Mouse (Mus musculus) lung, embryonic 15.5 days (tissue): ENCODE measurements at regions not wholly inside any gene's neighbourhood (a gene's known extent, or its start where the extent isn't known, plus 50 kb on each side); places are given as distances from the start of the nearest gene placed in this dataset.

ENCODE experiments used
- ATAC-seq: fragments of 200-750 bp; cut with Nextera tagmentation; 2 replicates; pipeline ENCODE4 v1.8.0; 2017; ENCODE audit warnings: moderate number of reproducible peaks, borderline replicate concordance; ENCODE audit not compliant: low FRiP score, low TSS enrichment; ENCODE audit errors: extremely low read depth
- H3K27ac ChIP-seq: fragments of 300-500 bp; sonication (generic); 2 replicates; pipeline ENCODE4 v1.5.1; 2015; ENCODE audit warnings: moderate library complexity, mild to moderate bottlenecking, inconsistent platforms
- H3K27me3 ChIP-seq: fragments of 300-500 bp; sonication (generic); 2 replicates; pipeline ENCODE4 v1.6.1; 2015; ENCODE audit warnings: inconsistent platforms
- H3K36me3 ChIP-seq: fragments of 300-500 bp; sonication (generic); 2 replicates; pipeline ENCODE4 v1.6.1; 2015; ENCODE audit warnings: inconsistent platforms
- H3K4me1 ChIP-seq: fragments of 300-500 bp; sonication (generic); 2 replicates; pipeline ENCODE4 v1.6.1; 2015; ENCODE audit warnings: inconsistent platforms
- H3K4me2 ChIP-seq: fragments of 300-500 bp; sonication (generic); 2 replicates; pipeline ENCODE4 v1.6.1; 2015; ENCODE audit warnings: inconsistent platforms, mild to moderate bottlenecking, moderate library complexity
- H3K4me3 ChIP-seq: fragments of 300-500 bp; sonication (generic); 2 replicates; pipeline ENCODE4 v1.5.1; 2015; ENCODE audit warnings: mild to moderate bottlenecking, inconsistent platforms
- H3K9ac ChIP-seq: fragments of 300-500 bp; sonication (generic); 2 replicates; pipeline ENCODE4 v1.6.1; 2015; ENCODE audit warnings: inconsistent platforms
- H3K9me3 ChIP-seq: fragments of 300-500 bp; sonication (generic); 2 replicates; pipeline ENCODE4 v1.6.1; 2016; ENCODE audit warnings: inconsistent platforms
- WGBS: fragments of 180-500 bp; shearing (Covaris S2); methylation state at CpG from one replicate; pipeline ENCODE4 v1.1.7; 2015; 5-methylcytosine and 5-hydroxymethylcytosine counted together

- H3K27me3 ChIP-seq: peaks cover 35% of the 10 kb centered on the region
- 0 out of 2 replicates have a peak, but pooled peaks cover 4% of the 10 kb centered on the region for H3K4me1 ChIP-seq
- H3K4me2 ChIP-seq: no peak overlapping the region
- WGBS: 33% methylated on average over 3 of the region's 3 CpGs
- H3K27ac ChIP-seq: no peak overlapping the region
- no peak overlapping the region for H3K9ac ChIP-seq
- H3K4me3 ChIP-seq: no peak overlapping the region
- H3K36me3 ChIP-seq: no peaks in the 10 kb centered on the region
- no peak for ATAC-seq
- H3K9me3 ChIP-seq: no peaks in the 10 kb centered on the region; the same call in 1 of the 2 replicates
Observed at GRCm38 (mm10) chr5:128550736-128551135, 49.9 kb upstream of the Fzd10 start.

GRCm38 (mm10) chr5:128549811-128550210, 50.8 kb upstream of the Fzd10 start:
- H3K9me3 ChIP-seq: no peaks in the 10 kb centered on the region; the same call in 1 of the 2 replicates
- no peak for ATAC-seq
- no peak overlapping the region for H3K9ac ChIP-seq
- no peak overlapping the region for H3K4me2 ChIP-seq
- H3K27ac ChIP-seq: no peak overlapping the region
- H3K27me3 ChIP-seq: peaks cover 35% of the 10 kb centered on the region
- H3K4me1 ChIP-seq: 0 out of 2 replicates have a peak, but pooled peaks cover 4% of the 10 kb centered on the region
- H3K36me3 ChIP-seq: no peaks in the 10 kb centered on the region
- 86% methylated on average over 11 of the region's 11 CpGs for WGBS
- H3K4me3 ChIP-seq: no peak overlapping the region

- H3K27ac ChIP-seq: no peak overlapping the region
- H3K4me2 ChIP-seq: peak overlapping the region; percentile 41
- H3K9ac ChIP-seq: no peak overlapping the region
Observed at GRCm38 (mm10) chr5:128542049-128542448, 58.6 kb upstream of the Fzd10 start.

GRCm38 (mm10) chr5:128538646-128539045, 62.0 kb upstream of the Fzd10 start:
- no peak for ATAC-seq
- WGBS: 76% methylated on average over 5 of the region's 5 CpGs
- no peak overlapping the region for H3K27ac ChIP-seq
- no peak overlapping the region for H3K9ac ChIP-seq
- no peaks in the 10 kb centered on the region for H3K36me3 ChIP-seq
- H3K4me2 ChIP-seq: no peak overlapping the region
- H3K9me3 ChIP-seq: no peaks in the 10 kb centered on the region
- H3K4me3 ChIP-seq: no peak overlapping the region
- peaks cover 8% of the 10 kb centered on the region; the same call in 1 of the 2 replicates for H3K4me1 ChIP-seq
- no peaks in the 10 kb centered on the region for H3K27me3 ChIP-seq

More at GRCm38 (mm10) chr5:128542049-128542448, 58.6 kb upstream of the Fzd10 start:
- Histone ChIP-seq H3K36me3 (no peaks in the 10 kb centered on the region), H3K4me3 (no peak overlapping the region), H3K4me1 (peaks cover 8% of the 10 kb centered on the region; the same call in 1 of the 2 replicates), H3K27me3 (no peaks in the 10 kb centered on the region; the same call in 1 of the 2 replicates), H3K9me3 (no peaks in the 10 kb centered on the region)
- WGBS: 13% methylated on average over 9 of the region's 10 CpGs
- ATAC-seq: peak; percentile 76

GRCm38 (mm10) chr5:128537218-128537617, 63.4 kb upstream of the Fzd10 start:
- no peak overlapping the region for H3K4me3 ChIP-seq
- H3K27ac ChIP-seq: no peak overlapping the region
- peak overlapping the region; percentile 37 for H3K4me2 ChIP-seq
- no peak for ATAC-seq
- H3K36me3 ChIP-seq: no peaks in the 10 kb centered on the region
- peaks cover 7% of the 10 kb centered on the region; the same call in 1 of the 2 replicates for H3K4me1 ChIP-seq
- 56% methylated on average over 12 of the region's 12 CpGs for WGBS
- no peaks in the 10 kb centered on the region for H3K9me3 ChIP-seq
- H3K9ac ChIP-seq: no peak overlapping the region
- H3K27me3 ChIP-seq: no peaks in the 10 kb centered on the region

- WGBS: 36% methylated on average over 8 of the region's 8 CpGs
- ATAC-seq: no peak
- no peak overlapping the region for H3K4me2 ChIP-seq
Observed at GRCm38 (mm10) chr5:128536393-128536792, 64.3 kb upstream of the Fzd10 start.

GRCm38 (mm10) chr5:128527241-128527640, 73.4 kb upstream of the Fzd10 start:
- WGBS: 21% methylated on average over 9 of the region's 9 CpGs
- no peak overlapping the region for H3K4me3 ChIP-seq
- no peak overlapping the region for H3K27ac ChIP-seq
- no peaks in the 10 kb centered on the region for H3K9me3 ChIP-seq
- no peak overlapping the region for H3K4me2 ChIP-seq
- no peak for ATAC-seq
- no peaks in the 10 kb centered on the region for H3K36me3 ChIP-seq
- H3K9ac ChIP-seq: no peak overlapping the region
- no peaks in the 10 kb centered on the region for H3K27me3 ChIP-seq
- peaks cover 7% of the 10 kb centered on the region; the same call in 1 of the 2 replicates for H3K4me1 ChIP-seq

More at GRCm38 (mm10) chr5:128536393-128536792, 64.3 kb upstream of the Fzd10 start:
- no peaks in the 10 kb centered on the region for H3K9me3 ChIP-seq
- no peak overlapping the region for H3K4me3 ChIP-seq
- H3K27me3 ChIP-seq: no peaks in the 10 kb centered on the region
- no peak overlapping the region for H3K27ac ChIP-seq
- H3K36me3 ChIP-seq: no peaks in the 10 kb centered on the region
- H3K4me1 ChIP-seq: no peaks in the 10 kb centered on the region
- H3K9ac ChIP-seq: no peak overlapping the region

GRCm38 (mm10) chr5:128526432-128526831, 74.2 kb upstream of the Fzd10 start:
- ATAC-seq: no peak
- WGBS: 61% methylated on average over 5 of the region's 5 CpGs
- Histone ChIP-seq H3K9me3 (no peaks in the 10 kb centered on the region), H3K27me3 (no peaks in the 10 kb centered on the region), H3K27ac (no peak overlapping the region), H3K4me2 (no peak overlapping the region), H3K36me3 (no peaks in the 10 kb centered on the region), H3K4me3 (no peak overlapping the region), H3K9ac (no peak overlapping the region), H3K4me1 (peaks cover 7% of the 10 kb centered on the region; the same call in 1 of the 2 replicates)

- no peaks in the 10 kb centered on the region for H3K9me3 ChIP-seq
- 10% methylated on average over 26 of the region's 26 CpGs for WGBS
- H3K27ac ChIP-seq: no peak overlapping the region
- H3K4me2 ChIP-seq: no peak overlapping the region
- H3K27me3 ChIP-seq: no peaks in the 10 kb centered on the region; the same call in 1 of the 2 replicates
- peak; percentile 60; the same call in 1 of the 2 replicates for ATAC-seq
- peaks cover 7% of the 10 kb centered on the region; the same call in 1 of the 2 replicates for H3K4me1 ChIP-seq
- H3K9ac ChIP-seq: no peak overlapping the region
- H3K36me3 ChIP-seq: no peaks in the 10 kb centered on the region
- no peak overlapping the region for H3K4me3 ChIP-seq
Observed at GRCm38 (mm10) chr5:128524377-128525280, 76.0 kb upstream of the Fzd10 start.

- H3K9me3 ChIP-seq: no peaks in the 10 kb centered on the region
- H3K27me3 ChIP-seq: peaks cover 4% of the 10 kb centered on the region; the same call in 1 of the 2 replicates
- no peaks in the 10 kb centered on the region for H3K36me3 ChIP-seq
- no peak overlapping the region for H3K4me3 ChIP-seq
- 41% methylated on average over 5 of the region's 5 CpGs for WGBS
- no peak overlapping the region for H3K27ac ChIP-seq
- no peak for ATAC-seq
- peaks cover 7% of the 10 kb centered on the region; the same call in 1 of the 2 replicates for H3K4me1 ChIP-seq
- H3K4me2 ChIP-seq: no peak overlapping the region
- H3K9ac ChIP-seq: no peak overlapping the region
Observed at GRCm38 (mm10) chr5:128522667-128523066, 78.0 kb upstream of the Fzd10 start.

GRCm38 (mm10) chr5:128517336-128517735, 83.3 kb upstream of the Fzd10 start:
- Histone ChIP-seq H3K36me3 (no peaks in the 10 kb centered on the region), H3K27me3 (peaks cover 8% of the 10 kb centered on the region; the same call in 1 of the 2 replicates), H3K27ac (no peak overlapping the region), H3K9me3 (no peaks in the 10 kb centered on the region), H3K4me3 (no peak overlapping the region), H3K9ac (no peak overlapping the region), H3K4me1 (no peaks in the 10 kb centered on the region), H3K4me2 (no peak overlapping the region)
- ATAC-seq: no peak
- WGBS: 47% methylated on average over 8 of the region's 8 CpGs

GRCm38 (mm10) chr5:128515343-128515742, 82.5 kb upstream of the Tmem132d start:
- ATAC-seq: no peak
- Histone ChIP-seq H3K9me3 (no peaks in the 10 kb centered on the region), H3K4me3 (no peak overlapping the region), H3K9ac (no peak overlapping the region), H3K4me1 (no peaks in the 10 kb centered on the region), H3K36me3 (no peaks in the 10 kb centered on the region), H3K27ac (no peak overlapping the region), H3K4me2 (no peak overlapping the region), H3K27me3 (peaks cover 8% of the 10 kb centered on the region; the same call in 1 of the 2 replicates)
- WGBS: 3% methylated on average over 2 of the region's 2 CpGs
